Mouse (Mus musculus): ENCODE results near the gene Sf1. TPM values are rescaled to one million over a fixed set of nuclear protein-coding genes. Genes with fewer than 3 reads are reported as not detected.
A peak's percentile ranks its signal among the peaks of the same experiment; 100 is the strongest.

Gene Sf1
- polyA plus RNA-seq, 1 experiment = 171 TPM

- H3K4me3 ChIP-seq (ENCODE audit: low read depth, low read length) = no peak overlapping the region
- H3K27ac ChIP-seq (ENCODE audit: insufficient read depth, low read depth, low read length) = no peak overlapping the region
- WGBS = 89% methylated on average over 9 of the region's 9 CpGs
- no peaks in the 10 kb centered on the region for H3K27me3 ChIP-seq (ENCODE audit: control insufficient read depth, insufficient read depth, low read length)
- TF ChIP-seq CTCF (IDR thresholded peaks at IDR 0.05; ENCODE audit: extremely low read depth, insufficient read length, insufficient replicate concordance, low read depth, low read length) = no peak
- peaks cover 10% of the 10 kb centered on the region; the same call in 1 of the 2 replicates for H3K36me3 ChIP-seq (ENCODE audit: control insufficient read depth, insufficient read depth, low read length)
- no peaks in the 10 kb centered on the region; the same call in 1 of the 2 replicates for H3K4me1 ChIP-seq (ENCODE audit: control insufficient read depth, insufficient read depth, insufficient read length, low read length)
Observed at GRCm38 (mm10) chr19:6348717-6349116, 14.8 kb upstream of the Sf1 start.

- Histone ChIP-seq H3K36me3 (ENCODE audit: control insufficient read depth, insufficient read depth, low read length) (peaks cover 12% of the 10 kb centered on the region; the same call in 1 of the 2 replicates), H3K4me3 (ENCODE audit: low read depth, low read length) (no peak overlapping the region), H3K27me3 (ENCODE audit: control insufficient read depth, insufficient read depth, low read length) (no peaks in the 10 kb centered on the region), H3K4me1 (ENCODE audit: control insufficient read depth, insufficient read depth, insufficient read length, low read length) (no peaks in the 10 kb centered on the region; the same call in 1 of the 2 replicates), H3K27ac (ENCODE audit: insufficient read depth, low read depth, low read length) (no peak overlapping the region)
- WGBS = 59% methylated on average over 14 of the region's 14 CpGs
- TF ChIP-seq CTCF (IDR thresholded peaks at IDR 0.05; ENCODE audit: extremely low read depth, insufficient read length, insufficient replicate concordance, low read depth, low read length) (no peak), POLR2A (IDR thresholded peaks at IDR 0.05; ENCODE audit: low read depth, low read length) (no peak)
Observed at GRCm38 (mm10) chr19:6349215-6349983, 14.1 kb upstream of the Sf1 start.

- Histone ChIP-seq H3K27me3 (ENCODE audit: control insufficient read depth, insufficient read depth, low read length) (no peaks in the 10 kb centered on the region), H3K4me1 (ENCODE audit: control insufficient read depth, insufficient read depth, insufficient read length, low read length) (no peaks in the 10 kb centered on the region), H3K4me3 (ENCODE audit: low read depth, low read length) (no peak overlapping the region), H3K27ac (ENCODE audit: insufficient read depth, low read depth, low read length) (no peak overlapping the region), H3K36me3 (ENCODE audit: control insufficient read depth, insufficient read depth, low read length) (peaks cover 5% of the 10 kb centered on the region; the same call in 1 of the 2 replicates)
- TF ChIP-seq POLR2A (IDR thresholded peaks at IDR 0.05; ENCODE audit: low read depth, low read length) (no peak), CTCF (IDR thresholded peaks at IDR 0.05; ENCODE audit: extremely low read depth, insufficient read length, insufficient replicate concordance, low read depth, low read length) (no peak)
- 69% methylated on average over 14 of the region's 14 CpGs for WGBS
Observed at GRCm38 (mm10) chr19:6351431-6352106, 11.9 kb upstream of the Sf1 start.

- H3K4me1 ChIP-seq (ENCODE audit: control insufficient read depth, insufficient read depth, insufficient read length, low read length) = no peaks in the 10 kb centered on the region
- WGBS = 80% methylated on average over 2 of the region's 2 CpGs
- TF ChIP-seq CTCF (IDR thresholded peaks at IDR 0.05; ENCODE audit: extremely low read depth, insufficient read length, insufficient replicate concordance, low read depth, low read length) (no peak), POLR2A (IDR thresholded peaks at IDR 0.05; ENCODE audit: low read depth, low read length) (no peak)
- no peak overlapping the region for H3K4me3 ChIP-seq (ENCODE audit: low read depth, low read length)
- H3K27me3 ChIP-seq (ENCODE audit: control insufficient read depth, insufficient read depth, low read length) = no peaks in the 10 kb centered on the region
- peaks cover 3% of the 10 kb centered on the region; the same call in 1 of the 2 replicates for H3K36me3 ChIP-seq (ENCODE audit: control insufficient read depth, insufficient read depth, low read length)
- no peak overlapping the region for H3K27ac ChIP-seq (ENCODE audit: insufficient read depth, low read depth, low read length)
Observed at GRCm38 (mm10) chr19:6352107-6352505, 11.4 kb upstream of the Sf1 start.

- no peak overlapping the region for H3K27ac ChIP-seq (ENCODE audit: insufficient read depth, low read depth, low read length)
- no peaks in the 10 kb centered on the region for H3K4me1 ChIP-seq (ENCODE audit: control insufficient read depth, insufficient read depth, insufficient read length, low read length)
- no peaks in the 10 kb centered on the region for H3K27me3 ChIP-seq (ENCODE audit: control insufficient read depth, insufficient read depth, low read length)
- WGBS = 91% methylated on average over 7 of the region's 7 CpGs
- no peak for TF ChIP-seq CTCF (IDR thresholded peaks at IDR 0.05; ENCODE audit: extremely low read depth, insufficient read length, insufficient replicate concordance, low read depth, low read length)
- no peak for TF ChIP-seq POLR2A (IDR thresholded peaks at IDR 0.05; ENCODE audit: low read depth, low read length)
- H3K4me3 ChIP-seq (ENCODE audit: low read depth, low read length) = no peak overlapping the region
- peaks cover 4% of the 10 kb centered on the region; the same call in 1 of the 2 replicates for H3K36me3 ChIP-seq (ENCODE audit: control insufficient read depth, insufficient read depth, low read length)
Observed at GRCm38 (mm10) chr19:6354030-6354429, 9.5 kb upstream of the Sf1 start.

- Histone ChIP-seq H3K4me1 (ENCODE audit: control insufficient read depth, insufficient read depth, insufficient read length, low read length) (no peaks in the 10 kb centered on the region; the same call in 1 of the 2 replicates), H3K27ac (ENCODE audit: insufficient read depth, low read depth, low read length) (no peak overlapping the region), H3K4me3 (ENCODE audit: low read depth, low read length) (no peak overlapping the region), H3K36me3 (ENCODE audit: control insufficient read depth, insufficient read depth, low read length) (peaks cover 12% of the 10 kb centered on the region), H3K27me3 (ENCODE audit: control insufficient read depth, insufficient read depth, low read length) (no peaks in the 10 kb centered on the region)
- WGBS = 97% methylated on average over 3 of the region's 3 CpGs
- TF ChIP-seq CTCF (IDR thresholded peaks at IDR 0.05; ENCODE audit: extremely low read depth, insufficient read length, insufficient replicate concordance, low read depth, low read length) = no peak
- no peak for TF ChIP-seq POLR2A (IDR thresholded peaks at IDR 0.05; ENCODE audit: low read depth, low read length)
Observed at GRCm38 (mm10) chr19:6361291-6361690, 2.2 kb upstream of the Sf1 start.

GRCm38 (mm10) chr19:6363091-6363410, 439 bp upstream of the Sf1 start:
- Histone ChIP-seq H3K27me3 (ENCODE audit: control insufficient read depth, insufficient read depth, low read length) (no peaks in the 10 kb centered on the region), H3K4me3 (ENCODE audit: low read depth, low read length) (peak overlapping the region; percentile 19), H3K27ac (ENCODE audit: insufficient read depth, low read depth, low read length) (peak overlapping the region; percentile 91), H3K36me3 (ENCODE audit: control insufficient read depth, insufficient read depth, low read length) (peaks cover 25% of the 10 kb centered on the region), H3K4me1 (ENCODE audit: control insufficient read depth, insufficient read depth, insufficient read length, low read length) (no peaks in the 10 kb centered on the region; the same call in 1 of the 2 replicates)
- TF ChIP-seq POLR2A (IDR thresholded peaks at IDR 0.05; ENCODE audit: low read depth, low read length) = no peak
- no peak for TF ChIP-seq CTCF (IDR thresholded peaks at IDR 0.05; ENCODE audit: extremely low read depth, insufficient read length, insufficient replicate concordance, low read depth, low read length)
- under 1% methylated on average over 11 of the region's 11 CpGs for WGBS
